Mouse (Mus musculus) heart, embryonic 11.5 days (tissue): ENCODE measurements around the gene Casc4. TPM values are rescaled to one million over a fixed set of nuclear protein-coding genes. Genes with fewer than 3 reads are reported as not detected.

ENCODE experiments used
- ATAC-seq: fragments of 200-750 bp; cut with Nextera tagmentation; replicated peaks from 2 replicates; pipeline ENCODE4 v1.8.0; 2017; ENCODE audit warnings: moderate library complexity; ENCODE audit not compliant: insufficient number of reproducible peaks, low FRiP score, low TSS enrichment
- H3K27ac ChIP-seq: fragments of 300-500 bp; sonication (generic); 2 replicates; pipeline ENCODE4 v1.5.1; 2014; ENCODE audit warnings: mild to moderate bottlenecking, low read depth, low read length
- H3K27me3 ChIP-seq: fragments of 300-500 bp; sonication (generic); 2 replicates; pipeline ENCODE4 v1.6.1; 2014; ENCODE audit warnings: mild to moderate bottlenecking, low read length, mixed read lengths; ENCODE audit not compliant: control insufficient read depth, insufficient read depth
- H3K36me3 ChIP-seq: fragments of 300-500 bp; sonication (generic); 2 replicates; pipeline ENCODE4 v1.6.1; 2014; ENCODE audit warnings: mild to moderate bottlenecking, low read length, moderate library complexity, mixed read lengths; ENCODE audit not compliant: control insufficient read depth, insufficient read depth
- H3K4me1 ChIP-seq: fragments of 300-500 bp; sonication (generic); 2 replicates; pipeline ENCODE4 v1.6.1; 2014; ENCODE audit warnings: low read length; ENCODE audit not compliant: control insufficient read depth, insufficient read depth
- H3K4me2 ChIP-seq: fragments of 300-500 bp; sonication (generic); 2 replicates; pipeline ENCODE4 v1.6.1; 2014; ENCODE audit warnings: mild to moderate bottlenecking, moderate library complexity
- H3K4me3 ChIP-seq: fragments of 300-500 bp; sonication (generic); 2 replicates; pipeline ENCODE4 v1.5.1; 2014; ENCODE audit warnings: low read depth, low read length
- H3K9ac ChIP-seq: fragments of 300-500 bp; sonication (generic); 2 replicates; pipeline ENCODE4 v1.6.1; 2014; ENCODE audit warnings: mild to moderate bottlenecking, low read depth, low read length, moderate library complexity
- H3K9me3 ChIP-seq: fragments of 300-500 bp; sonication (generic); replicated peaks from 2 replicates; pipeline ENCODE4 v1.6.1; 2016; ENCODE audit warnings: low read length; ENCODE audit not compliant: control insufficient read depth
- WGBS: fragments of 180-500 bp; shearing (Covaris S2); extraction: QIAGEN DNeasy Blood & Tissue Kit; methylation state at CpG from one replicate; pipeline ENCODE4 v1.1.7; 2014; ENCODE audit not compliant: insufficient replicate concordance; 5-methylcytosine and 5-hydroxymethylcytosine counted together
- polyA plus RNA-seq: library from polyadenylated mRNA; unstranded; fragments of >200 nt; fragmentation: Nextera tagmentation; extraction: Ambion mirVana; gene quantifications from 2 replicates; pipeline ENCODE4 v1.2.1, GENCODE M21; 2014

The Casc4 gene
- polyA plus RNA-seq, 1 experiment from 2014 or later, result 19.0 TPM

GRCm38 (mm10) chr2:121954971-121955656 lies 88.3 kb downstream of the Casc4 start:
- H3K4me2 ChIP-seq, result peak overlapping the region; percentile 68
- H3K4me1 ChIP-seq, result peaks cover 6% of the 10 kb centered on the region
- ATAC-seq, result no peak
- peak overlapping the region; percentile 98 for H3K4me3 ChIP-seq
- no peaks in the 10 kb centered on the region for H3K27me3 ChIP-seq
- peak overlapping the region; percentile 99 for H3K9ac ChIP-seq
- no peaks in the 10 kb centered on the region for H3K9me3 ChIP-seq
- H3K36me3 ChIP-seq, result no peaks in the 10 kb centered on the region; the same call in 1 of the 2 replicates
- H3K27ac ChIP-seq, result peak overlapping the region; percentile 98
- WGBS, result 15% methylated on average over 10 of the region's 10 CpGs

- under 1% methylated on average over 48 of the region's 48 CpGs for WGBS
- peak within 1 kb of the TSS; percentile 99 for H3K9ac ChIP-seq
- peak within 1 kb of the TSS; percentile 98 for H3K27ac ChIP-seq
- no peaks in the 10 kb centered on the region for H3K9me3 ChIP-seq
- H3K4me2 ChIP-seq, result peak within 1 kb of the TSS; percentile 68
- H3K4me1 ChIP-seq, result peaks cover 6% of the 10 kb centered on the region
- H3K27me3 ChIP-seq, result no peaks in the 10 kb centered on the region
- no peaks in the 10 kb centered on the region; the same call in 1 of the 2 replicates for H3K36me3 ChIP-seq
- ATAC-seq, result peak; percentile 96
- peak within 1 kb of the TSS; percentile 98 for H3K4me3 ChIP-seq
These were observed 89.0 kb downstream of the Casc4 start, which contains the start of the genes Ctdspl2 and Mageb3 for GRCm38 (mm10) chr2:121955765-121956223. Gene Ctdspl2 (plus strand): TSS chr2:121956001. Gene Mageb3 (minus strand): TSS chr2:121956092.

- Histone ChIP-seq H3K36me3 (no peaks in the 10 kb centered on the region; the same call in 1 of the 2 replicates), H3K4me1 (peaks cover 6% of the 10 kb centered on the region), H3K27ac (peak overlapping the region; percentile 98), H3K9ac (peak overlapping the region; percentile 99), H3K9me3 (no peaks in the 10 kb centered on the region), H3K4me3 (peak overlapping the region; percentile 98), H3K4me2 (peak overlapping the region; percentile 68), H3K27me3 (no peaks in the 10 kb centered on the region)
- ATAC-seq, result peak; percentile 96
- WGBS, result under 1% methylated on average over 47 of the region's 47 CpGs
These were observed 89.7 kb downstream of the Casc4 start for GRCm38 (mm10) chr2:121956224-121957018.

- no peak for ATAC-seq
- H3K9ac ChIP-seq, result peak overlapping the region; percentile 99
- peak overlapping the region; percentile 68 for H3K4me2 ChIP-seq
- H3K27me3 ChIP-seq, result no peaks in the 10 kb centered on the region
- WGBS, result 5% methylated on average over 8 of the region's 8 CpGs
- H3K9me3 ChIP-seq, result no peaks in the 10 kb centered on the region
- no peaks in the 10 kb centered on the region; the same call in 1 of the 2 replicates for H3K36me3 ChIP-seq
- no peak overlapping the region for H3K27ac ChIP-seq
- H3K4me1 ChIP-seq, result peaks cover 6% of the 10 kb centered on the region
- H3K4me3 ChIP-seq, result peak overlapping the region; percentile 98
These were observed 90.5 kb downstream of the Casc4 start for GRCm38 (mm10) chr2:121957216-121957792.

Other genes with a start within 250 kb of the Casc4 start
- 24.2 and 29.5 TPM in 2 replicates for gene Frmd5, start 59.9 kb upstream of the Casc4 start, polyA plus RNA-seq
- gene Ctdspl2, start 89.0 kb downstream of the Casc4 start, polyA plus RNA-seq, result 40.8 and 43.9 TPM in 2 replicates
- 0.09 TPM in 1 of 2 replicates, not detected in the other for gene Mageb3, start 89.1 kb downstream of the Casc4 start, polyA plus RNA-seq
- gene Eif3j1, start 161.6 kb downstream of the Casc4 start, polyA plus RNA-seq, result 13.9 and 15.9 TPM in 2 replicates